Mouse (Mus musculus) adrenal gland, postnatal 4 days (tissue): ENCODE data around the gene Rpl7a. TPM values are rescaled to one million over a fixed set of nuclear protein-coding genes. Genes with fewer than 3 reads are reported as not detected.
"Not testable (repeated sequence)": the region's sequence is repeated elsewhere in the genome, so short reads cannot be mapped to it uniquely, and the experiment has no call there.

Source experiments
- DNase-seq, 2 experiments: peaks; one replicate each; pipeline ENCODE4 v3.0.0; 2021 to 2022; ENCODE audit warnings: low spot score in 2 of 2, mixed read lengths in 2 of 2
- long read RNA-seq, 2 experiments: library from polyadenylated mRNA; stranded (forward); transcript quantifications; one replicate each; pipeline ENCODE4 v2.0.0; 2021
- total RNA-seq, 2 experiments: library from RNA; stranded (reverse); gene quantifications; 2 replicates each; pipeline ENCODE4 v1.2.3; 2021

Rpl7a gene
- total RNA-seq, result 100 to 1,000 TPM; 585 to 598 TPM
- long read RNA-seq, experiment 1, transcript Rpl7a-201 (8 exons, 914 nt), result major isoform, 53 of 74 reads
- long read RNA-seq, experiment 1, partial matches to known transcripts, result 14 of 74 reads
- long read RNA-seq, experiment 1, other reads (novel, unspliced or antisense), result 1 of 74 reads
- long read RNA-seq, experiment 2, transcript Rpl7a-201 (8 exons, 914 nt), result major isoform, 42 of 69 reads
- long read RNA-seq, experiment 2, partial matches to known transcripts, result 17 of 69 reads
- long read RNA-seq, experiment 2, other reads (novel, unspliced or antisense), result 6 of 69 reads

GRCm38 (mm10) chr2:26910124-26910993 is at the start of gene Rpl7a, which contains the start of gene Med22:
Gene Rpl7a, plus strand, starts transcription at chr2:26910764.
Gene Med22, minus strand, starts transcription at chr2:26910677.
- peak; percentile 99 to 100 for DNase-seq

GRCm38 (mm10) chr2:26862856-26863255 is 47.7 kb upstream of the Rpl7a start:
- no peak for DNase-seq

DNA sequence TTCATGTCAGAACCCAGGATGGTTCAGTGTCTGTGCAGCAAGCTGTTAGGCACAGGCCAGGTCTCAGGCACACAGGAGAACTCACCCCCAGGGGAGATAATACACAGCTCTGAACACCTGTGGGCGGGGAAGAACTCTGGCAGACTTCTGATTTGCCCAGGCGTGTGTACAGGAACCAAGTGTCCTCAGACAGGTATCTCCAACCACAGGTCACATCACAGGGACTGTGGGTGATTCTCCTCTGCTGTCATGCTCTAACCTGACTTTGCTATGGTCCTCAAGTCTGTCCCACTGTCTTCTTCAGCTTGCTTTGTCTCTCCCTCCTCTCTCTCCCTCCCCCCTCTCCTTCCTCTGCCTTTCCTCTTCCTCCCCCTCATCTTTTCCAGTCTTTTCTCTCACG is 45.7 kb upstream of the Rpl7a start, which contains the start of gene Abo:
Abo (minus strand) TSS at position 101 of the 400 bp plus-strand sequence.
- DNase-seq, result no peak

- no peak for DNase-seq
Observed at GRCm38 (mm10) chr2:26870666-26871065, 39.9 kb upstream of the Rpl7a start.

DNA sequence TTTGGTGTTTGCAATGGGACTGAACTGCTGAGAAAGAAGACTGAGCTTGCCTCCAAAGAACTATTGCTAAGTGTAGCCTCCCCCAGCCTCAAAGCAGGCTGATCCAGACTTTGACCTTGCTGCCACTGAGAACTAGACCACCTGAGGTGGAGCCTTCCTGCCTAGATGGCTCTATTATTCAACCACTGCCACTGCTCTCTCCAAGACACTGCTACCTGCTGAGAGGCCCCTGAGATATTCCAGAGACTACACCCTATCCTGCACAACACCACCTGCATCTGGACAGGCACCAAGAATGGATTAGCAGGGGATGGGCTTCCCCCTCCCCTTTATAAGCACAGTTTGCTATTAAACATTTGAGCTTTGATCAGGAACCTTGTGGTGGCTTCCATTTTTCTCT is 32.0 kb upstream of the Rpl7a start:
- DNase-seq, result no peak

DNA sequence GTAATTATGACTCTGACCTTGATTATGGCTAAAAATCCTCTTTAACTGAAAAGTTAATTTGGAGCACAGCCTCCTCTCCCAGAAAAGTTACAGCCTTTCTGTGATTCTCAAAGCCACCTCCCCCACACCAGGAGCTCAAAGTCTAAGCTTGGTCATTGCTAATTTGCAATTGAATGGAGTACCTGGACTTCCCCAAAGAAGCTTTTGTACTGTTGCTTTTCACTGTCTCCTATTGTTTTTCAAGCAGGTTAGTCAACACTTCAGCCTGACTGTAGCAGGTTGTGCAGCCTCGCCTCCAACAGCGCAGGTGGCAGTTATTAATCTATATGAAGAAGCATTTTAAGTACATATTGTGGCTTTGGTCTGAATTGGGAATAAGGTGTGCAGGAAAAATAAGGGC is 25.0 kb upstream of the Rpl7a start:
- DNase-seq, result not testable (repeated sequence)

DNA sequence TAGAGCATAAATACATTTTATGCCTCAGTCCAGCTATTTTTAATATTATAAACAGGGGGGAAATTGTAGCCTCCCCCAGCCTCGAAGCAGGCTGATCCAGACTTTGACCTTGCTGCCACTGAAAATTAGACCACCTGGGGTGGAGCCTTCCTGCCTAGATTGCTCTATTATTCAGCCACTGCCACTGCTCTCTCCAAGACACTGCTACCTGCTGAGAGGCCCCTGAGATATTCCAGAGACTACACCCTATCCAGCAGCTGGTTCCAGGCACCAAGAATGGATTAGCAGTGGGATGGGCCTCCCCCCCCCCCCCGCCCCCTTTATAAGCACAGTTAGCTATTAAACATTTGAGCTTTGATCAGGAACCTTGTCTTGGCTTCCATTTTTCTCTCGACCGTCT is 24.4 kb upstream of the Rpl7a start:
- not testable (repeated sequence) for DNase-seq

GRCm38 (mm10) chr2:26895898-26896297 is 14.7 kb upstream of the Rpl7a start:
- DNase-seq, result no peak

DNA sequence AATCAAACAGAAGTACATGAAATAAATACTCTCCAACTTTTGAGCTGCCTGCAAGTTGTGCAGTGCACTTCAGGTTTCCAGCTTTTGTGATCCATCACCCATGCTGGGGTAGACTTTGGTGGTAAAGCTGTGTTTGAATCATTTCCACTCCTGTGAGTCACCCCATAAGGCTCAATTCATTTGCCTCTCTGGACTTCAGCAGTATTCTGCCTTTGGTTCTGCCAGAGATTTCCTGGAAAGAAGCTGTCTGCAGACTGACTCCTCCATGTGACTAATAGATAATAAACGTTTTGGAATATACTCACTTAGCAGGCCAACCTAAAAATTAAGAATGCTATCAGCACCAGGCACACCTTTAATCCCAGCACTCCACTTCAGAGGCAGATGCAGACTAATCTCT is 9.8 kb upstream of the Rpl7a start:
- DNase-seq, result no peak

- DNase-seq, result no peak
Observed at GRCm38 (mm10) chr2:26901834-26902400, 8.6 kb upstream of the Rpl7a start.

DNA sequence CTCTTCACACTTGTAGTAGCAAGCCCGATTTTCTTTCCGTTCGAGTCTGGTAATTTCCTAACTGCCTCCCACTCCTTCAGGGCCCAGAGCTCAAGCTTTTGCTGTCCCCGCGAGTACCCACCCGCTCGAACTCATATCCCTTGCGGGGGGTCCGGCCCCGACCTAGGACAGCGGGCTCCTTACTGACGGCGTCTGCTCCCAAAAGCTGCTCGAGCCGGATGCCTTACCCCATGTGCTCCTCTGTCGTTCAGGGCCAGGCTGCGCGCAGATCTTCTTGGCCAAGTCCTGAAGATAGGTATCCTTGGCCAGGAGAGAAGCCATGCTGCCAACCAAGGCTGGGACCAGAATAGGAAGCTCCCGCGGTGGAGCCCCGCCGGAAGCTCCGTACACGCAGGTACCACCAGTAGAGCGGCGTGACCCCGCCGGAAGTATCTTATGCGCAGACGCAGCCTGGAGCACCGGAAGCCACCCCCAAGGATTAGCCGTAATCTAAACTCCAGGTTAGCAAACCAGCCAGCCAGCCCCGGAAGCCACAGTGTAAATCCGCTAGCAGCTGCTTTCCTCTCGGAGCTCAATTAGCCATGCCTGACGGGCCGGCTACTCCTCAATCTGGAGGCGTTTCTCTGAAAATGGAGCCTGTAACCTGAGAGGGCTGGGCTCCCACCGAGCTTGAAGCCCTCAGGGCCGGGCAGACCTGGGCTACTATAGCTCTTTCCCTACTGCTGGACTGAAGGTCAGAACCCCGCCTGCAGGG is 7.9 kb upstream of the Rpl7a start, which contains the start of gene Surf6:
Surf6 (minus strand) TSS at position 413 of the 754 bp plus-strand sequence.
- peak; percentile 75 to 81 for DNase-seq

- no peak for DNase-seq
Observed at GRCm38 (mm10) chr2:26903311-26903710, 7.3 kb upstream of the Rpl7a start.

GRCm38 (mm10) chr2:26905936-26906335 is 4.6 kb upstream of the Rpl7a start:
- no peak for DNase-seq

DNA sequence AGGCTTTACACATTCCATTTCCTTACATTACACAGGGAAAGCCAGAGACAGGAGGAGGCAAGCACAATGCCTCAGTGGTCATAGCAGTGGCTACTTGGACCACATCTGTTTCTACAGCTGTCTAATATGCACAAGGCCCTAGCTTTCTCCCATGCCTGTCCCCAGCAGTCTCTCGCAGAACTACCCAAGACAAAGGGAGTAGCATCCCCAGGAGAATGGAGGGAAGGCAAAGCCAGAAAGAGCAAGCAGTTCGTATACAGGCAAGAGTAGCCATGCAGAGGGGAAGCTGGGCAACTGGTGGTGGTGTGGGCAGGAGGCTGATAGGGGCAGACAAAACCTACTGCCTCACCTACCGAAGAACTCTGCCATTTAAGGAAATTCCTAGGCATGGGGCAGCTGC is 4.1 kb upstream of the Rpl7a start:
- DNase-seq, result no peak

- no peak for DNase-seq
Observed at GRCm38 (mm10) chr2:26907109-26907508, 3.5 kb upstream of the Rpl7a start.

GRCm38 (mm10) chr2:26908710-26909386 is 1.7 kb upstream of the Rpl7a start:
- DNase-seq, result no peak

DNA sequence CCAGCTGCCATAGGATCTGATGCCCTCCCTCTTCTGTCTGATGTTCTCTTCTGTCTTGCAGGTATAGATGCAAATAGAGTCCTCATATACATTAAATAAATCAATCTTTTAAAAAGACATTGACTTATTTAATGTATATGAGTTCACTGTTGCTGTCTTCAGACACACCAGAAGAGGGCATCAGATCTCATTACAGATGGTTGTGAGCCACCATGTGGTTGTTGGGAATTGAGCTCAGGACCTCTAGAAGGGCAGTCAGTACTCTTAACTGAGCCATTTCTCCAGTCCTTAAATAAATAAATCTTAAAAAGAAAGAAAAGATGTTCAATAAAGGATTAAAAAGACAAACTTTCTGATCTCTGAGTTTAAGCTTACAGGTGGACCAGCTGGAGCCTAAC is 1.2 kb upstream of the Rpl7a start:
- no peak for DNase-seq

GRCm38 (mm10) chr2:26910994-26911765 is 616 bp downstream of the Rpl7a start:
- DNase-seq, result peak; percentile 46 to 56

- no peak for DNase-seq
Observed at GRCm38 (mm10) chr2:26912253-26912770, 1.7 kb downstream of the Rpl7a start.
